ENCODE assay signal across 16 mouse cellular contexts in genomic region chr3:109648242-109648641, GRCm38 (mm10).
A peak's percentile ranks its signal among the peaks of the same experiment; 100 is the strongest.
DNase-seq lines count a peak whose midpoint lies in the region; ATAC-seq lines count a peak whose summit lies in the region.
"Had no signal": no experiment of that assay in that cellular context is flagged by ENCODE, and none has a peak within 500 bp of the region (broad histone marks: within the 10 kb centered on the region; RNA-seq: fewer than 3 reads in every experiment).

No protein-coding gene starts in this region.

- 0 out of 2 replicates have a peak, but pooled peaks have one; percentile 44 for ATAC-seq in megakaryocyte progenitor cell, adult 5-6 weeks (replicated peaks; ENCODE audit: poor library complexity)
- ATAC-seq: forebrain, embryonic 15.5 days; forebrain, postnatal 0 days had no signal

- DNase-seq in 416B (ENCODE audit: low read depth) (peak; percentile 61), MEL-GATA-1-ER (ENCODE audit: extremely low read depth, low read depth) (peak; percentile 20)
- no peak for DNase-seq in cerebellum, adult 11 months
- no peak for DNase-seq in gastrocnemius, postnatal 10 days
- DNase-seq: adrenal gland, adult 2 months; adrenal gland, postnatal 10 days; adrenal gland, postnatal 25 days; cerebellum, adult 11-12 months; cerebellum, adult 2 months; cerebellum, adult 9-10 months; cerebellum, postnatal 10 days; cerebellum, postnatal 25 days; embryo, embryonic 11 days; forebrain, postnatal 0 days had no signal

Comparison
In these comparisons a context has a peak if more than half of its experiments do, and no peak if none do; other contexts are left out.
1. DNase-seq: peak in 416B (single experiment) and MEL-GATA-1-ER (single experiment); none in cerebellum, adult 11 months (single experiment) and gastrocnemius, postnatal 10 days (single experiment).